Comparison of ENCODE assay signal across 17 mouse cellular contexts in genomic region chr7:142055431-142055830, GRCm38 (mm10). TPM values are rescaled to one million over a fixed set of nuclear protein-coding genes. Genes with fewer than 3 reads are reported as not detected.
"Had no signal": no experiment of that assay in that cellular context is flagged by ENCODE, and none has a peak within 500 bp of the region (broad histone marks: within the 10 kb centered on the region; RNA-seq: fewer than 3 reads in every experiment).

No protein-coding gene starts in this region.

- H3K27ac ChIP-seq: kidney, postnatal 0 days; limb, embryonic 15.5 days; liver, embryonic 12.5 days; midbrain, embryonic 10.5 days; midbrain, embryonic 15.5 days; neural tube, embryonic 12.5 days had no signal

- H3K9me3 ChIP-seq: limb, embryonic 15.5 days; liver, embryonic 12.5 days; midbrain, embryonic 10.5 days; midbrain, embryonic 15.5 days; neural tube, embryonic 12.5 days had no signal

- H3K4me2 ChIP-seq: limb, embryonic 15.5 days; liver, embryonic 12.5 days; lung, embryonic 14.5 days; midbrain, embryonic 15.5 days; neural tube, embryonic 12.5 days had no signal

- H3K36me3 ChIP-seq: midbrain, embryonic 15.5 days had no signal

- ATAC-seq: liver, embryonic 12.5 days; midbrain, embryonic 15.5 days had no signal

- DNase-seq: kidney, postnatal 36 days; layer of hippocampus, adult 9-11 months; layer of hippocampus, postnatal 36 days; lung, embryonic 14.5 days; lung, postnatal 10 days; lung, postnatal 4 days; thymus, adult 2 months; thymus, postnatal 25 days had no signal

- H3K4me3 ChIP-seq: limb, embryonic 15.5 days; liver, embryonic 12.5 days; midbrain, embryonic 10.5 days; midbrain, embryonic 15.5 days; neural tube, embryonic 12.5 days had no signal

- H3K27me3 ChIP-seq: limb, embryonic 15.5 days; liver, embryonic 12.5 days; midbrain, embryonic 15.5 days; neural tube, embryonic 12.5 days had no signal

- H3K9ac ChIP-seq: limb, embryonic 15.5 days; liver, embryonic 12.5 days; lung, embryonic 14.5 days; midbrain, embryonic 15.5 days; neural tube, embryonic 12.5 days had no signal

RNA-seq across cellular contexts. Expression of gene Dusp8, which starts 40.2 kb away (rescaled TPM):
- total RNA-seq: megakaryocyte, adult 5-6 weeks; monocyte, adult 5-6 weeks; neutrophil, adult 5-6 weeks had no signal
